Mouse (Mus musculus) duodenum, adult 2 months (tissue): ENCODE measurements around the gene Traf7. TPM values are rescaled to one million over a fixed set of nuclear protein-coding genes. Genes with fewer than 3 reads are reported as not detected.

Experiments
- polyA plus RNA-seq: library from polyadenylated mRNA; depleted of rRNA; stranded (reverse); fragments of >200 nt; gene quantifications from 2 replicates; pipeline ENCODE4 v1.2.3, GENCODE M21; 2012; ENCODE audit warnings: low replicate concordance; rRNA removed

The Traf7 gene
- polyA plus RNA-seq: 119 and 120 TPM in 2 replicates

GRCm38 (mm10) chr17:24527723-24528559 is at the start of gene Traf7:
Traf7 (minus strand) TSS chr17:24527938.

GRCm38 (mm10) chr17:24549618-24550415 is 22.1 kb upstream of the Traf7 start, which contains the start of gene Pkd1:
Pkd1 (plus strand) TSS chr17:24549834.

GRCm38 (mm10) chr17:24534160-24534718 is 6.5 kb upstream of the Traf7 start, which contains the start of gene Rab26:
Rab26 (minus strand) TSS chr17:24534210.

GRCm38 (mm10) chr17:24488186-24488661 is 39.5 kb downstream of the Traf7 start, which contains the start of gene Caskin1:
Caskin1 (plus strand) TSS chr17:24488601.

GRCm38 (mm10) chr17:24478663-24479380 is 48.9 kb downstream of the Traf7 start, which contains the start of gene Mlst8:
Mlst8 (minus strand) TSS chr17:24479078.

GRCm38 (mm10) chr17:24473612-24474275 is 54.0 kb downstream of the Traf7 start, which contains the start of gene Bricd5:
Bricd5 (plus strand) TSS chr17:24473884.

GRCm38 (mm10) chr17:24469910-24470602 is 57.7 kb downstream of the Traf7 start, which contains the start of the genes E4f1 and Pgp:
E4f1 (minus strand) TSS chr17:24470313.
Pgp (plus strand) TSS chr17:24470392.

Other genes with a start within 250 kb of the Traf7 start
- not detected in 2 replicates for gene Abca17, start 176.9 kb downstream of the Traf7 start, polyA plus RNA-seq
- 18.3 and 19.2 TPM in 2 replicates for gene Abca3, start 176.0 kb downstream of the Traf7 start, polyA plus RNA-seq
- 95.7 and 101 TPM in 2 replicates for gene Rnps1, start 113.4 kb downstream of the Traf7 start, polyA plus RNA-seq
- 72.7 and 116 TPM in 2 replicates for gene Eci1, start 101.3 kb downstream of the Traf7 start, polyA plus RNA-seq
- 2.5 and 3.1 TPM in 2 replicates for gene Dnase1l2, start 84.8 kb downstream of the Traf7 start, polyA plus RNA-seq
- gene E4f1, start 57.6 kb downstream of the Traf7 start, polyA plus RNA-seq: 48.3 and 49.1 TPM in 2 replicates
- gene Pgp, start 57.5 kb downstream of the Traf7 start, polyA plus RNA-seq: 101 and 247 TPM in 2 replicates
- 3.2 and 4.5 TPM in 2 replicates for gene Bricd5, start 54.1 kb downstream of the Traf7 start, polyA plus RNA-seq
- gene Mlst8, start 48.9 kb downstream of the Traf7 start, polyA plus RNA-seq: 33.9 and 46.6 TPM in 2 replicates
- gene Caskin1, start 39.3 kb downstream of the Traf7 start, polyA plus RNA-seq: 0.62 and 1.0 TPM in 2 replicates
- gene Rab26, start 6.3 kb upstream of the Traf7 start, polyA plus RNA-seq: 0.20 and 1.8 TPM in 2 replicates
- 21.0 and 30.2 TPM in 2 replicates for gene Pkd1, start 21.9 kb upstream of the Traf7 start, polyA plus RNA-seq
- gene Tsc2, start 104.7 kb upstream of the Traf7 start, polyA plus RNA-seq: 72.8 and 85.7 TPM in 2 replicates
- 4.7 and 4.9 TPM in 2 replicates for gene Nthl1, start 104.7 kb upstream of the Traf7 start, polyA plus RNA-seq
- 52.1 and 54.9 TPM in 2 replicates for gene Slc9a3r2, start 122.4 kb upstream of the Traf7 start, polyA plus RNA-seq
- 2.5 TPM in 1 of 2 replicates, not detected in the other for gene Npw, start 130.5 kb upstream of the Traf7 start, polyA plus RNA-seq
- 59.0 and 79.0 TPM in 2 replicates for gene Zfp598, start 141.7 kb upstream of the Traf7 start, polyA plus RNA-seq
- gene Syngr3, start 162.0 kb upstream of the Traf7 start, polyA plus RNA-seq: 1.7 and 2.1 TPM in 2 replicates
- gene Gfer, start 168.2 kb upstream of the Traf7 start, polyA plus RNA-seq: 30.1 and 63.4 TPM in 2 replicates
- 76.2 and 104 TPM in 2 replicates for gene Noxo1, start 168.3 kb upstream of the Traf7 start, polyA plus RNA-seq
- gene Tbl3, start 179.7 kb upstream of the Traf7 start, polyA plus RNA-seq: 36.0 and 44.8 TPM in 2 replicates
- gene Rnf151, start 190.1 kb upstream of the Traf7 start, polyA plus RNA-seq: 0.34 TPM in 1 of 2 replicates, not detected in the other
- gene Rps2, start 190.2 kb upstream of the Traf7 start, polyA plus RNA-seq: 3,070 and 3,555 TPM in 2 replicates
- gene Ndufb10, start 196.5 kb upstream of the Traf7 start, polyA plus RNA-seq: 314 and 554 TPM in 2 replicates
- not detected in 2 replicates for gene Rpl3l, start 199.9 kb upstream of the Traf7 start, polyA plus RNA-seq
- 71.2 and 109 TPM in 2 replicates for gene Msrb1, start 208.7 kb upstream of the Traf7 start, polyA plus RNA-seq
- gene Hs3st6, start 225.1 kb upstream of the Traf7 start, polyA plus RNA-seq: 2.6 and 10.6 TPM in 2 replicates